Comparison of ENCODE assay signal across 26 mouse cellular contexts in genomic region chr9:104182328-104182727, GRCm38 (mm10). TPM values are rescaled to one million over a fixed set of nuclear protein-coding genes. Genes with fewer than 3 reads are reported as not detected.
A peak's percentile ranks its signal among the peaks of the same experiment; 100 is the strongest.
DNase-seq lines count a peak whose midpoint lies in the region; ATAC-seq lines count a peak whose summit lies in the region.
"Had no signal": no experiment of that assay in that cellular context is flagged by ENCODE, and none has a peak within 500 bp of the region (broad histone marks: within the 10 kb centered on the region; RNA-seq: fewer than 3 reads in every experiment).

No protein-coding gene starts in this region.

- peaks cover 76% of the 10 kb centered on the region for H3K36me3 ChIP-seq in heart, embryonic 10.5 days
- peaks cover 80% of the 10 kb centered on the region for H3K36me3 ChIP-seq in midbrain, embryonic 14.5 days (ENCODE audit: control insufficient read depth, insufficient read depth, low read length)
- peaks cover 68% of the 10 kb centered on the region for H3K36me3 ChIP-seq in midbrain, embryonic 13.5 days

- peak; percentile 21 to 29 for DNase-seq in cerebellum, adult 18-20 months
- peak; percentile 57 for DNase-seq in heart, adult 11 months
- DNase-seq in heart, embryonic 10.5 days (ENCODE audit: low spot score) = no peak
- DNase-seq in midbrain, embryonic 14.5 days = peak; percentile 11
- peak; percentile 14 to 25 for DNase-seq in cerebellum, postnatal 36 days
- no peak for DNase-seq in embryo, embryonic 10.5 days (ENCODE audit: low spot score)
- DNase-seq: adrenal gland, adult 8-10 months; forebrain, postnatal 0 days; gastrocnemius, postnatal 36 days; heart, postnatal 36 days; kidney, adult 9 months; kidney, postnatal 14 days; layer of hippocampus, postnatal 36 days; lung, adult 18-20 months; lung, postnatal 10 days had no signal

- H3K4me2 ChIP-seq in midbrain, embryonic 14.5 days (ENCODE audit: low read length) = no peak overlapping the region
- H3K4me2 ChIP-seq in midbrain, embryonic 13.5 days (replicated peaks) = no peak overlapping the region
- H3K4me2 ChIP-seq: heart, embryonic 15.5 days; limb, embryonic 13.5 days; liver, embryonic 12.5 days; midbrain, embryonic 11.5 days; neural tube, embryonic 13.5 days had no signal

- no peak overlapping the region for H3K27ac ChIP-seq in heart, embryonic 10.5 days
- no peak overlapping the region for H3K27ac ChIP-seq in midbrain, embryonic 14.5 days (replicated peaks; ENCODE audit: low read depth, low read length)
- H3K27ac ChIP-seq in midbrain, embryonic 13.5 days = no peak overlapping the region
- H3K27ac ChIP-seq: embryonic facial prominence, embryonic 10.5 days; heart, embryonic 15.5 days; limb, embryonic 13.5 days; liver, embryonic 12.5 days; neural tube, embryonic 13.5 days had no signal

- H3K9ac ChIP-seq in midbrain, embryonic 14.5 days (replicated peaks; ENCODE audit: low read length) = no peak overlapping the region
- no peak overlapping the region for H3K9ac ChIP-seq in midbrain, embryonic 13.5 days (replicated peaks)
- H3K9ac ChIP-seq: forebrain, postnatal 0 days; heart, embryonic 15.5 days; limb, embryonic 13.5 days; liver, embryonic 12.5 days; neural tube, embryonic 13.5 days had no signal

- WGBS in heart, embryonic 10.5 days = 96% methylated on average over 5 of the region's 5 CpGs
- 22% methylated on average over 5 of the region's 5 CpGs for WGBS in midbrain, embryonic 14.5 days
- WGBS in midbrain, embryonic 13.5 days = 23% methylated on average over 5 of the region's 5 CpGs

- no peaks in the 10 kb centered on the region for H3K9me3 ChIP-seq in heart, embryonic 10.5 days
- no peaks in the 10 kb centered on the region for H3K9me3 ChIP-seq in midbrain, embryonic 14.5 days (ENCODE audit: control insufficient read depth, low read length)
- no peaks in the 10 kb centered on the region for H3K9me3 ChIP-seq in midbrain, embryonic 13.5 days
- H3K9me3 ChIP-seq: embryonic facial prominence, embryonic 10.5 days; heart, embryonic 15.5 days; limb, embryonic 13.5 days; liver, embryonic 12.5 days; neural tube, embryonic 13.5 days had no signal

- H3K27me3 ChIP-seq in heart, embryonic 10.5 days (ENCODE audit: insufficient read depth, poor library complexity, severe bottlenecking) = no peaks in the 10 kb centered on the region
- no peaks in the 10 kb centered on the region for H3K27me3 ChIP-seq in midbrain, embryonic 14.5 days (ENCODE audit: control insufficient read depth, insufficient read depth, low read length)
- no peaks in the 10 kb centered on the region for H3K27me3 ChIP-seq in midbrain, embryonic 13.5 days
- H3K27me3 ChIP-seq: heart, embryonic 15.5 days; limb, embryonic 13.5 days; liver, embryonic 12.5 days; neural tube, embryonic 13.5 days had no signal

- ATAC-seq in cerebellum, adult (ENCODE audit: insufficient number of reproducible peaks, low FRiP score, low TSS enrichment) = no peak
- no peak for ATAC-seq in midbrain, embryonic 14.5 days (ENCODE audit: low FRiP score, low TSS enrichment)
- no peak for ATAC-seq in midbrain, embryonic 13.5 days
- ATAC-seq: activated CD4-positive, CD25-positive, alpha-beta regulatory T cell, adult 4 months; forebrain, postnatal 0 days; hindbrain, embryonic 16.5 days; intestine, embryonic 16.5 days; liver, embryonic 12.5 days had no signal

- no peak overlapping the region for H3K4me3 ChIP-seq in heart, embryonic 10.5 days
- no peak overlapping the region for H3K4me3 ChIP-seq in midbrain, embryonic 14.5 days (replicated peaks; ENCODE audit: low read depth, low read length)
- no peak overlapping the region for H3K4me3 ChIP-seq in midbrain, embryonic 13.5 days (replicated peaks)
- H3K4me3 ChIP-seq: embryonic facial prominence, embryonic 10.5 days; heart, embryonic 15.5 days; limb, embryonic 13.5 days; liver, embryonic 12.5 days; neural tube, embryonic 13.5 days had no signal

- H3K4me1 ChIP-seq in heart, embryonic 10.5 days = no peaks in the 10 kb centered on the region
- H3K4me1 ChIP-seq in midbrain, embryonic 14.5 days (ENCODE audit: control insufficient read depth, insufficient read depth, low read length) = no peaks in the 10 kb centered on the region
- H3K4me1 ChIP-seq in midbrain, embryonic 13.5 days (replicated peaks) = peaks cover 12% of the 10 kb centered on the region; the same call in 1 of the 2 replicates
- H3K4me1 ChIP-seq: embryonic facial prominence, embryonic 10.5 days; heart, embryonic 15.5 days; liver, embryonic 12.5 days had no signal

RNA-seq across cellular contexts. Expression of gene Ackr4, which starts 55.6 kb away (rescaled TPM):
- polyA plus RNA-seq in heart, embryonic 10.5 days (2016; fragmentation: Nextera tagmentation; extraction: Ambion mirVana) = 0.46 and 0.59 TPM in 2 replicates
- 0.46 and 0.80 TPM in 2 replicates for polyA plus RNA-seq in midbrain, embryonic 14.5 days (2014; fragmentation: Nextera tagmentation; extraction: Ambion mirVana)
- 0.46 and 0.47 TPM in 2 replicates for polyA plus RNA-seq in midbrain, embryonic 13.5 days (2015; fragmentation: Nextera tagmentation; extraction: Ambion mirVana)

Comparison
In these comparisons a context has a peak if more than half of its experiments do, and no peak if none do; other contexts are left out.
1. DNase-seq: peak in cerebellum, adult 18-20 months (2 of 2), heart, adult 11 months (single experiment), midbrain, embryonic 14.5 days (single experiment) and cerebellum, postnatal 36 days (2 of 2); none in heart, embryonic 10.5 days (single experiment) and embryo, embryonic 10.5 days (single experiment).